Mouse (Mus musculus) forelimb bud, embryonic 11.5 days (tissue): ENCODE data around the gene Synpr.
A peak's percentile ranks its signal among the peaks of the same experiment; 100 is the strongest.
"Not testable (repeated sequence)": the region's sequence is repeated elsewhere in the genome, so short reads cannot be mapped to it uniquely, and the experiment has no call there.

Experiments
- DNase-seq: peaks from one replicate; pipeline ENCODE4 v3.0.0-alpha.2; 2012; ENCODE audit warnings: low read depth, low spot score

Gene Synpr

GRCm38 (mm10) chr14:13284091-13284844, at the start of gene Synpr:
Gene Synpr, plus strand, starts transcription at chr14:13284780.
- peak; percentile 91 for DNase-seq

- DNase-seq = peak; percentile 40
These were observed 47.7 kb upstream of the Synpr start for GRCm38 (mm10) chr14:13236929-13237328.

- no peak for DNase-seq
These were observed 37.1 kb upstream of the Synpr start for GRCm38 (mm10) chr14:13247431-13247830.

GRCm38 (mm10) chr14:13249361-13249760, 35.2 kb upstream of the Synpr start:
- no peak for DNase-seq

- no peak for DNase-seq
These were observed 32.0 kb upstream of the Synpr start for GRCm38 (mm10) chr14:13252594-13252993.

- not testable (repeated sequence) for DNase-seq
These were observed 29.8 kb upstream of the Synpr start for GRCm38 (mm10) chr14:13254741-13255140.

GRCm38 (mm10) chr14:13262406-13262805, 22.2 kb upstream of the Synpr start:
- no peak for DNase-seq

GRCm38 (mm10) chr14:13266331-13266730, 18.2 kb upstream of the Synpr start:
- no peak for DNase-seq

GRCm38 (mm10) chr14:13267181-13267580, 17.4 kb upstream of the Synpr start:
- DNase-seq = no peak

- DNase-seq = no peak
These were observed 1.4 kb upstream of the Synpr start for GRCm38 (mm10) chr14:13283211-13283610.

GRCm38 (mm10) chr14:13284845-13285198, 242 bp downstream of the Synpr start:
- DNase-seq = no peak

GRCm38 (mm10) chr14:13285341-13286130, 956 bp downstream of the Synpr start:
- no peak for DNase-seq

GRCm38 (mm10) chr14:13294200-13294599, 9.6 kb downstream of the Synpr start:
- DNase-seq = no peak

- DNase-seq = no peak
These were observed 29.7 kb downstream of the Synpr start for GRCm38 (mm10) chr14:13314323-13314722.

- DNase-seq = no peak
These were observed 43.9 kb downstream of the Synpr start for GRCm38 (mm10) chr14:13328461-13328860.

- no peak for DNase-seq
These were observed 48.1 kb downstream of the Synpr start for GRCm38 (mm10) chr14:13332497-13333306.

- no peak for DNase-seq
These were observed 48.8 kb downstream of the Synpr start for GRCm38 (mm10) chr14:13333372-13333771.

GRCm38 (mm10) chr14:13336162-13336561, 51.6 kb downstream of the Synpr start:
- no peak for DNase-seq

GRCm38 (mm10) chr14:13340688-13341087, 56.1 kb downstream of the Synpr start:
- DNase-seq = no peak

GRCm38 (mm10) chr14:13344240-13344639, 59.7 kb downstream of the Synpr start:
- DNase-seq = no peak

- DNase-seq = peak; percentile 27
These were observed 64.7 kb downstream of the Synpr start for GRCm38 (mm10) chr14:13349170-13349865.
